Mouse (Mus musculus): Measurements from ENCODE around the gene Rnf187.

DNA sequence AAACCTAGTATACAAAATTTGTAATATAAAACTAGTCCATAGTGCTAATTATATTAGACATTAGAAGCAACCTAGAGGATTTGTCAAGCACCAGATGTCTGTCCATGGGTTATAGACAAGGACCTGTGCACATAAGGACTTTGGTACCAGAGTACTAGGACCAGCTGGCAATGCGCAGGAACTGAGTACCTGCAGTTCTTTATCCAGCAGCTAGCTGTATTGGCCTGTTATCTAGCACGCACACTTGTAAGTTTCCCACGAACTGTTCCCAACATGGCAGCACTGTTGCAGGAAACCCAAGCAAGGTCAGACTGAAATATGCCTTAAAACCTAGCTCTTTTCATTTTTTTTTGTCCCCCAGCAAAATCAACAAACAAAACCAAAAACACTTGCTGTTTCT is 8.5 kb downstream of the Rnf187 start:
- TF ChIP-seq POLR2A (IDR thresholded peaks at IDR 0.05; ENCODE audit: low read depth, low read length) (no peak), CTCF (IDR thresholded peaks at IDR 0.05; ENCODE audit: extremely low read depth, insufficient read length, insufficient replicate concordance, low read depth, low read length) (no peak)

All from small intestine, adult 2 months (tissue).